In the genomic region with DNA sequence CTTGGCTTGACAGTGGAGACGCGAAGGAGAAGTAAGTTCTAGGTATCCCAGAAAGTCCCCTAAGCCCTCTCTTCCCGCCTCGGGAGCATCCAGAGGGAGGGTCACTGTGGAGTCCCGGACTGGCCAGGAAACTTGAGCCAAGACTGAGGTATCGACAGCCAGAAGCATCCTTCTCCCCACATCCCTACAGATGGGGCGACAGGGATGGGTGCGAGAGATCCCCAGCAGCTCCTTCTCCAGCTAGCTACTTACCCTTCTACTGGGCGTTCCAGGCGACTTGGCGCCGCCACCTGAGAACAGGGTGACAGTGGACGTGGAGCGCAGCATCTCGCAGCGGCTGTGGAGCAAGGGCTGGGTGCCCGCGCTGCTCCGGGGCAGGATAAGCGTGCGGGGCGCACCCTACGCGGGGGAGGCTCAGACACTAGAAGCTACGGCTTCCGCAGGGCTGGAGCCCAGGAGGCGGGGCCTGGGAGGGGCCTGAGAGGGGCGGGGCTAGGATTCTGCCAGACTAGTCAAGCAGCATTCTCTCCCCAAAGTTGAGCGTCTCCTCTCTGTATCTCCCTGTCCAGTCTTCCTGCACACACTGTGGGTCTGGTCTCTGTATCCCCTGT, we compare ENCODE assay signal across 8 mouse cellular contexts. TPM values are rescaled to one million over a fixed set of nuclear protein-coding genes. Genes with fewer than 3 reads are reported as not detected.
DNase-seq lines count a peak whose midpoint lies in the region; ATAC-seq and TF ChIP-seq lines count a peak whose summit lies in the region.

A gene (minus strand): TSS at position 423 of the 611 bp plus-strand sequence.

- H3K9me3 ChIP-seq in ES-Bruce4 (replicated peaks; ENCODE audit: control insufficient read depth, insufficient read depth, low read length, poor library complexity, severe bottlenecking), result no peaks in the 10 kb centered on the region
- H3K9me3 ChIP-seq in forebrain, embryonic 15.5 days, result no peaks in the 10 kb centered on the region
- no peaks in the 10 kb centered on the region for H3K9me3 ChIP-seq in lung, embryonic 15.5 days

- TF ChIP-seq EP300 in ES-Bruce4 (IDR thresholded peaks at IDR 0.05; ENCODE audit: insufficient read depth, low read depth, low read length), result no peak

- intact Hi-C loops in heart, postnatal 14 days (cut with DNase I), result loop anchor here (2.0 kb wide), 1 partner anchor 21 kb away; no protein-coding TSS in a partner anchor

- H3K36me3 ChIP-seq in ES-Bruce4 (ENCODE audit: control insufficient read depth, insufficient read depth, low read length, poor library complexity, severe bottlenecking), result no peaks in the 10 kb centered on the region
- H3K36me3 ChIP-seq in forebrain, embryonic 15.5 days, result no peaks in the 10 kb centered on the region
- no peaks in the 10 kb centered on the region for H3K36me3 ChIP-seq in lung, embryonic 15.5 days

- H3K4me3 ChIP-seq in ES-Bruce4 (ENCODE audit: low read depth, low read length), result peak within 1 kb of the TSS; percentile 85
- peak within 1 kb of the TSS; percentile 56 for H3K4me3 ChIP-seq in forebrain, embryonic 15.5 days
- H3K4me3 ChIP-seq in lung, embryonic 15.5 days, result peak within 1 kb of the TSS; percentile 58

- no peaks in the 10 kb centered on the region for H3K4me1 ChIP-seq in ES-Bruce4 (ENCODE audit: control insufficient read depth, insufficient read depth, low read length)
- H3K4me1 ChIP-seq in forebrain, embryonic 15.5 days, result peaks cover 9% of the 10 kb centered on the region
- peaks cover 19% of the 10 kb centered on the region for H3K4me1 ChIP-seq in lung, embryonic 15.5 days

- no peak within 1 kb of the TSS for H3K27ac ChIP-seq in ES-Bruce4 (ENCODE audit: insufficient read depth, low read length)
- H3K27ac ChIP-seq in forebrain, embryonic 15.5 days (replicated peaks), result no peak within 1 kb of the TSS
- H3K27ac ChIP-seq in lung, embryonic 15.5 days, result peak within 1 kb of the TSS; percentile 49

- TF ChIP-seq CTCF in ES-Bruce4 (IDR thresholded peaks at IDR 0.05; ENCODE audit: low read depth, low read length), result no peak

- peak; percentile 96 for ATAC-seq in forebrain, embryonic 15.5 days (replicated peaks)
- peak; percentile 94 for ATAC-seq in lung, embryonic 15.5 days (ENCODE audit: borderline replicate concordance, extremely low read depth, low FRiP score, low TSS enrichment)

- H3K27me3 ChIP-seq in ES-Bruce4 (ENCODE audit: control insufficient read depth, insufficient read depth, low read length, poor library complexity, severe bottlenecking), result no peaks in the 10 kb centered on the region
- H3K27me3 ChIP-seq in forebrain, embryonic 15.5 days, result no peaks in the 10 kb centered on the region
- H3K27me3 ChIP-seq in lung, embryonic 15.5 days, result no peaks in the 10 kb centered on the region

- peak; percentile 8 for DNase-seq in cerebellum, adult 11-12 months
- peak; percentile 93 to 96 for DNase-seq in heart, postnatal 14 days
- DNase-seq in layer of hippocampus, adult 18-20 months (ENCODE audit: low spot score in 2 of 2), result peak; percentile 40 to 65
- DNase-seq in ovary, adult 18-20 months (ENCODE audit: low spot score), result peak; percentile 87
- peak; percentile 93 for DNase-seq in thymus, postnatal 0 days (ENCODE audit: low spot score)

- H3K9ac ChIP-seq in ES-Bruce4 (ENCODE audit: low read depth, poor library complexity, severe bottlenecking), result peak within 1 kb of the TSS; percentile 17; the same call in 1 of the 2 replicates
- H3K9ac ChIP-seq in forebrain, embryonic 15.5 days (replicated peaks), result peak within 1 kb of the TSS; percentile 61
- peak within 1 kb of the TSS; percentile 63 for H3K9ac ChIP-seq in lung, embryonic 15.5 days

- WGBS in forebrain, embryonic 15.5 days, result 1% methylated on average over 29 of the region's 29 CpGs
- 1% methylated on average over 29 of the region's 29 CpGs for WGBS in lung, embryonic 15.5 days

- no peak for TF ChIP-seq POLR2A in ES-Bruce4 (IDR thresholded peaks at IDR 0.05; ENCODE audit: insufficient read depth, low read length)

- peak within 1 kb of the TSS; percentile 89 for H3K4me2 ChIP-seq in forebrain, embryonic 15.5 days (replicated peaks)
- H3K4me2 ChIP-seq in lung, embryonic 15.5 days, result peak within 1 kb of the TSS; percentile 82

RNA-seq across cellular contexts. Expression of the gene that starts here (rescaled TPM):
- polyA plus RNA-seq in ES-Bruce4 (2011; ENCODE audit: insufficient read depth, insufficient read length, low read depth, missing spikeins), result 2.1 and 2.7 TPM in 2 replicates
- 1.8 and 2.0 TPM in 2 replicates for polyA plus RNA-seq in forebrain, embryonic 15.5 days (2015; fragmentation: Nextera tagmentation; extraction: Ambion mirVana)
- total RNA-seq in heart, postnatal 14 days (2021), result 100 to 1,000 TPM; 341 to 359 TPM
- total RNA-seq in layer of hippocampus, adult 18-20 months (2021), result 1 to 10 TPM in 1 of 2 experiments, under 1 TPM in 1; 0.71 to 1.3 TPM
- polyA plus RNA-seq in lung, embryonic 15.5 days (2015; fragmentation: Nextera tagmentation; extraction: Ambion mirVana), result 50.8 and 56.7 TPM in 2 replicates
- 12.6 and 14.2 TPM in 2 replicates for polyA plus RNA-seq in thymus, postnatal 0 days (2015; fragmentation: Nextera tagmentation; extraction: Ambion mirVana)

Comparison
In these comparisons a context has a peak if more than half of its experiments do, and no peak if none do; other contexts are left out.
1. RNA of the gene that starts here (total RNA-seq): 341 to 359 TPM in heart, postnatal 14 days; 0.71 to 1.3 TPM in layer of hippocampus, adult 18-20 months; every median in the first group is over 100 times any median in the second.
2. DNase-seq: peak in every context shown above with its lines; median percentile 94 in heart, postnatal 14 days; 93 in thymus, postnatal 0 days; 87 in ovary, adult 18-20 months; 52 in layer of hippocampus, adult 18-20 months; 8 in cerebellum, adult 11-12 months.
3. Peak in every context shown above with its lines, with median percentiles within 50 percentile points of each other: H3K4me3 ChIP-seq and H3K9ac ChIP-seq.